Mouse (Mus musculus) hindbrain, embryonic 11.5 days (tissue): ENCODE measurements around the gene P3h4. TPM values are rescaled to one million over a fixed set of nuclear protein-coding genes. Genes with fewer than 3 reads are reported as not detected.

Experiments
- ATAC-seq: fragments of 200-750 bp; cut with Nextera tagmentation; 2 replicates; pipeline ENCODE4 v1.8.0; 2017; ENCODE audit warnings: mild to moderate bottlenecking, moderate TSS enrichment, moderate library complexity; ENCODE audit not compliant: low FRiP score
- DNase-seq: peaks from one replicate; pipeline ENCODE4 v3.0.0-alpha.2; 2015; ENCODE audit warnings: low spot score
- H3K27ac ChIP-seq: fragments of 300-500 bp; sonication (generic); 2 replicates; pipeline ENCODE4 v1.5.1; 2014; ENCODE audit warnings: mild to moderate bottlenecking, low read depth, low read length
- H3K27me3 ChIP-seq: fragments of 300-500 bp; sonication (generic); 2 replicates; pipeline ENCODE4 v1.6.1; 2014; ENCODE audit warnings: mild to moderate bottlenecking, low read length, moderate library complexity, mixed read lengths; ENCODE audit not compliant: control insufficient read depth, insufficient read depth
- H3K36me3 ChIP-seq: fragments of 300-500 bp; sonication (generic); 2 replicates; pipeline ENCODE4 v1.6.1; 2014; ENCODE audit warnings: mild to moderate bottlenecking, low read length, moderate library complexity, mixed read lengths; ENCODE audit not compliant: control insufficient read depth, insufficient read depth
- H3K4me1 ChIP-seq: fragments of 300-500 bp; sonication (generic); replicated peaks from 2 replicates; pipeline ENCODE4 v1.6.1; 2014; ENCODE audit warnings: low read length, mixed read lengths; ENCODE audit not compliant: control insufficient read depth, insufficient read depth
- H3K4me2 ChIP-seq: fragments of 300-500 bp; sonication (generic); replicated peaks from 2 replicates; pipeline ENCODE4 v1.6.1; 2014; ENCODE audit warnings: mild to moderate bottlenecking, low read depth, low read length
- H3K4me3 ChIP-seq: fragments of 300-500 bp; sonication (generic); 2 replicates; pipeline ENCODE4 v1.5.1; 2014; ENCODE audit warnings: low read depth, low read length
- H3K9ac ChIP-seq: fragments of 300-500 bp; sonication (generic); 2 replicates; pipeline ENCODE4 v1.6.1; 2014; ENCODE audit warnings: low read depth, low read length
- H3K9me3 ChIP-seq: fragments of 300-500 bp; sonication (generic); 2 replicates; pipeline ENCODE4 v1.6.1; 2016; ENCODE audit warnings: low read length; ENCODE audit not compliant: control insufficient read depth
- WGBS: fragments of 180-500 bp; shearing (Covaris S2); extraction: QIAGEN DNeasy Blood & Tissue Kit; methylation state at CpG from one replicate; pipeline ENCODE4 v1.1.7; 2014; 5-methylcytosine and 5-hydroxymethylcytosine counted together
- polyA plus RNA-seq: library from polyadenylated mRNA; unstranded; fragments of >200 nt; fragmentation: Nextera tagmentation; extraction: Ambion mirVana; gene quantifications from 2 replicates; pipeline ENCODE4 v1.2.1, GENCODE M21; 2014

P3h4 gene
- 19.6 and 22.9 TPM in 2 replicates for polyA plus RNA-seq

GRCm38 (mm10) chr11:100414021-100414913 lies at the start of gene P3h4:
TSS of gene P3h4 (minus strand) at chr11:100414836.
- peak within 1 kb of the TSS; percentile 65 for H3K4me2 ChIP-seq
- H3K27ac ChIP-seq: peak within 1 kb of the TSS; percentile 40; the same call in 1 of the 2 replicates
- H3K27me3 ChIP-seq: peaks cover 8% of the 10 kb centered on the region; the same call in 1 of the 2 replicates
- peak within 1 kb of the TSS; percentile 54 for H3K4me3 ChIP-seq
- H3K9me3 ChIP-seq: no peaks in the 10 kb centered on the region
- peak within 1 kb of the TSS; percentile 65 for H3K9ac ChIP-seq
- no peaks in the 10 kb centered on the region for H3K4me1 ChIP-seq
- peak; percentile 91 for ATAC-seq
- H3K36me3 ChIP-seq: no peaks in the 10 kb centered on the region
- under 1% methylated on average over 88 of the region's 93 CpGs for WGBS
- peak; percentile 89 for DNase-seq

DNA sequence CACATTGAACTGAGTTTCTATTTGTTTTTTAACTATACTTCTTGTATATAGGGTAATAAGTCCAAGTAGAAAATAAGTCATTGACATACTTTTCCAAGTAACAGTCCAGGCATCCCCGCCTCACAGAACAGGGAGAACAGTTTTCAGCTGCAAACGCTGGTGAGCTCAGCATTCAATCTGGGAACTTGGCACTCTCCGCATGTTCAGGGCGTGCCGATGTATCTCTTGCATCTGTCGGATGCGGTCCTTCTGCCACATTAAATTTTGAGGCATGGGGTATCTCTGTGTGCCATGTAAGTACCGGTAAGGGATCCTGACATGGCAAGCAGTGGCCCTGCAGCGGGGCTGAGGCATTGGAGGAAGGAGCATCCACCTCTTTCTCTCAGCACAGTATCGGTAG lies 48.1 kb upstream of the P3h4 start:
- no peak overlapping the region for H3K27ac ChIP-seq
- 91% methylated on average over 10 of the region's 10 CpGs for WGBS
- H3K4me3 ChIP-seq: no peak overlapping the region
- no peak for DNase-seq
- no peaks in the 10 kb centered on the region for H3K4me1 ChIP-seq
- no peaks in the 10 kb centered on the region for H3K27me3 ChIP-seq
- no peak overlapping the region for H3K4me2 ChIP-seq
- H3K36me3 ChIP-seq: no peaks in the 10 kb centered on the region
- no peak for ATAC-seq
- no peaks in the 10 kb centered on the region for H3K9me3 ChIP-seq
- no peak overlapping the region for H3K9ac ChIP-seq

GRCm38 (mm10) chr11:100457711-100458110 lies 43.1 kb upstream of the P3h4 start:
- no peak for ATAC-seq
- no peaks in the 10 kb centered on the region for H3K9me3 ChIP-seq
- no peak overlapping the region for H3K4me2 ChIP-seq
- H3K4me1 ChIP-seq: no peaks in the 10 kb centered on the region
- no peaks in the 10 kb centered on the region for H3K36me3 ChIP-seq
- no peak for DNase-seq
- no peak overlapping the region for H3K4me3 ChIP-seq
- H3K27ac ChIP-seq: no peak overlapping the region
- H3K27me3 ChIP-seq: no peaks in the 10 kb centered on the region
- H3K9ac ChIP-seq: no peak overlapping the region
- WGBS: 93% methylated on average over 5 of the region's 5 CpGs

DNA sequence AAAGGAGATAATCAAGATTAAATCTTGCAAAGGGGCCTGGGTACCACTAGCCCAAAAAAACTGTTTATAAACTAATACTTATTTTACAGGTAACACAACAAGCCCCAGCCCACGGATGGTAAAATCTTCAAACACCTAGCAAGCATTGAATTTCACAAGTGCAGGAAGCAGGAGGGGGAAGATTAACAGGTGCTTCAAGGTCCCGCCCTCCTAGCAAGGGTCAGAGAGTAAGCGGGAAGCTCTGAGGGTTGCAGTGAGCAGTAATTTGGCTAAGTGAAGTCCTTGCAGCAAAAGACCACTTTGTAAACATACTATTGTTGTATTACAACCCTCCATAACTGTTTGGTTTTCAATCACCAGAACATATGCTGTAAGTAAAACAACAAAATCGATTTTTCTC lies 42.6 kb upstream of the P3h4 start:
- ATAC-seq: no peak
- 79% methylated on average over 4 of the region's 4 CpGs for WGBS
- DNase-seq: no peak
- Histone ChIP-seq H3K36me3 (no peaks in the 10 kb centered on the region), H3K4me2 (no peak overlapping the region), H3K4me1 (no peaks in the 10 kb centered on the region), H3K27me3 (no peaks in the 10 kb centered on the region), H3K27ac (no peak overlapping the region), H3K9ac (no peak overlapping the region), H3K4me3 (no peak overlapping the region), H3K9me3 (no peaks in the 10 kb centered on the region)

DNA sequence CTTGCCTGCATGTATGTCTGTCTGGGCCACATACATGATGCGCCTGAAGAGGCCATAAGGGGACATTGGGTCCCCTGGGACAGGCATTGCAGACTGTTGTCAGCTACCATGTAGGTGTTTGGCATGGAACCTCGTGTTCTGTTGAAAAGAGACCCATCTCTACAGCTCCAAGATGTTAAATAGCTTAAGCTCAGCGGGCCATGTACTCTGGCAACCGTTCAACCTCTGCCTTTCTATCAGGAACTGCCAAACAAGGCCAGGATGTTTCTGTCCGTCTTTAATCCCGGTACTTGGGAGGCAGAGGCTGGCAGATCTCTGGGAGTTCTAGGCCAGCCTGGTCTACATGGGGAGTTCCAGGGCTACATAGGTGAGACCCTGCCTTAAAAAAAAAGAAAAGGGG lies 28.0 kb upstream of the P3h4 start:
- H3K4me2 ChIP-seq: no peak overlapping the region
- no peak for ATAC-seq
- no peaks in the 10 kb centered on the region for H3K36me3 ChIP-seq
- no peaks in the 10 kb centered on the region for H3K27me3 ChIP-seq
- DNase-seq: no peak
- WGBS: 87% methylated on average over 6 of the region's 6 CpGs
- H3K4me3 ChIP-seq: no peak overlapping the region
- H3K9ac ChIP-seq: no peak overlapping the region
- H3K27ac ChIP-seq: no peak overlapping the region
- H3K4me1 ChIP-seq: 0 out of 2 replicates have a peak, but pooled peaks cover 2% of the 10 kb centered on the region
- no peaks in the 10 kb centered on the region for H3K9me3 ChIP-seq

DNA sequence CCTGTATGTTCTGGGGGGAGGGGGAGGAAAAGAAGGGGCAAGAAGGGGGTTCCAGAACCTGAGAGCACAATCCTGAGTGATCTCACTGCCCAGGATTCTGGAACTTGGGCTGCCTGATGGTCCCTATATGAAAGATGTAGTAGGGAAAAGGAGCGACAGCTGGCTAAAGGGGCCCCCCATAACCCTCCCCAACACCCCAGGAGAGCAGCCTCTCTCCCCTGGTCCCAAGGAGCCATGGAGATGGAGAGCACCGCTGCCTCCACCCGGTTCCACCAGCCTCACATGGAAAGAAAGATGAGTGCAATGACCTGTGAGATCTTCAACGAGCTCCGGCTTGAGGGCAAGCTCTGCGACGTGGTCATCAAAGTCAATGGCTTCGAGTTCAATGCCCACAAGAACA lies 27.2 kb upstream of the P3h4 start, which contains the start of the genes Nt5c3b and Klhl10:
Nt5c3b (minus strand) TSS at position 12 of the 400 bp plus-strand sequence.
Klhl10 (plus strand) TSS at position 121 of the 400 bp plus-strand sequence.
- ATAC-seq (no peak), DNase-seq (no peak)
- H3K27me3 ChIP-seq: no peaks in the 10 kb centered on the region
- 0 out of 2 replicates have a peak, but pooled peaks cover 2% of the 10 kb centered on the region for H3K4me1 ChIP-seq
- H3K9ac ChIP-seq: peak within 1 kb of the TSS; percentile 94
- H3K27ac ChIP-seq: peak within 1 kb of the TSS; percentile 39; the same call in 1 of the 2 replicates
- WGBS: 86% methylated on average over 8 of the region's 8 CpGs
- peak within 1 kb of the TSS; percentile 78 for H3K4me3 ChIP-seq
- H3K4me2 ChIP-seq: peak within 1 kb of the TSS; percentile 94
- H3K9me3 ChIP-seq: no peaks in the 10 kb centered on the region
- no peaks in the 10 kb centered on the region for H3K36me3 ChIP-seq

- DNase-seq: peak; percentile 86
- Histone ChIP-seq H3K4me3 (peak overlapping the region; percentile 78), H3K9ac (peak overlapping the region; percentile 94), H3K27ac (peak overlapping the region; percentile 39; the same call in 1 of the 2 replicates), H3K9me3 (no peaks in the 10 kb centered on the region), H3K4me2 (peak overlapping the region; percentile 94), H3K27me3 (no peaks in the 10 kb centered on the region), H3K36me3 (no peaks in the 10 kb centered on the region), H3K4me1 (0 out of 2 replicates have a peak, but pooled peaks cover 2% of the 10 kb centered on the region)
- WGBS: 2% methylated on average over 52 of the region's 52 CpGs
- peak; percentile 86 for ATAC-seq
Measured at GRCm38 (mm10) chr11:100440691-100441522, 26.3 kb upstream of the P3h4 start.

- DNase-seq: no peak
- Histone ChIP-seq H3K9me3 (no peaks in the 10 kb centered on the region), H3K36me3 (no peaks in the 10 kb centered on the region), H3K27ac (no peak overlapping the region), H3K4me2 (no peak overlapping the region), H3K9ac (no peak overlapping the region), H3K4me3 (no peak overlapping the region), H3K27me3 (no peaks in the 10 kb centered on the region), H3K4me1 (0 out of 2 replicates have a peak, but pooled peaks cover 2% of the 10 kb centered on the region)
- ATAC-seq: no peak
- WGBS: 84% methylated on average over 1 of the region's 1 CpGs
Measured at GRCm38 (mm10) chr11:100437901-100438300, 23.3 kb upstream of the P3h4 start.
